Mouse (Mus musculus) brain, adult 2 months (tissue): Measurements from ENCODE around the gene Gm20458.

Experiments
- DNase-seq: peaks from one replicate; pipeline ENCODE4 v3.0.0; 2011; ENCODE audit warnings: low read depth, low spot score

Gene Gm20458

DNA sequence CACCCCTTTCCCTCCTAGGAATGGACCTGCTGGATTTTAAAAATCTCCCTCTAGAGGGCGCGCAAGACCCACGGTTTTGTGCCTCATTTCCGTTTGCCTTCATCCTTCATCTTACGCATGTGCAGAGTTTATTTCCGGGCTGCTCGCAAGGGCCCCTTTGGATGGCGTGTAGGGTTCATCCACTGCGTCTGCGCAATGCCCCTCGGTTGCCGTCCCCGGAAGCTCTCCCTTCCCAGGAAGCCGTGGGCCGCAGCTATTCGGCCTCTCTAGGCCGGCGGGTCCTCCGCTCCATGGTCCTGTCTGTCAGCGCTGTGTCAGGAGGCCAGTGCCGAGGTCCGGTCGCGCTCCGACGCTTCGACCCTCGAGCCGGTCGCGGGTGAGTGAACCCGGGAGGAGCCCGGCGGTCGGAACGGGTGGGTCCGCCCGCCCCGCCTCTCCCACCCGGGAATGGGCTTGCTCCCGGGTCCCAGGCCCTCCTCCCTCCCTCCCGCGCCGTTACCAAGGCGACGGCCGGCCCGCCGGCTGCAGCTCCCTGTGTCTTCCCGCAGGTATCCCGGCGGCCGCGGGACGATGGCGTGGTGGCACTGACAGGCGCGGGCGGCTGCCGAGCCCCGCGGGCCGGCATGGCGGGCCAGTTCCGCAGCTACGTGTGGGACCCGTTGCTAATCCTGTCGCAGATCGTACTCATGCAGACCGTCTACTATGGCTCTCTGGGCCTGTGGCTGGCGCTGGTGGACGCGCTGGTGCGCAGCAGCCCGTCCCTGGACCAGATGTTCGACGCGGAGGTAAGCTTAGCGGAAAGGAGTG lies at the start of gene Gm20458:
Gene Gm20458 (plus strand): TSS at position 223 of the 807 bp plus-strand sequence.
- peak; percentile 100 for DNase-seq

DNA sequence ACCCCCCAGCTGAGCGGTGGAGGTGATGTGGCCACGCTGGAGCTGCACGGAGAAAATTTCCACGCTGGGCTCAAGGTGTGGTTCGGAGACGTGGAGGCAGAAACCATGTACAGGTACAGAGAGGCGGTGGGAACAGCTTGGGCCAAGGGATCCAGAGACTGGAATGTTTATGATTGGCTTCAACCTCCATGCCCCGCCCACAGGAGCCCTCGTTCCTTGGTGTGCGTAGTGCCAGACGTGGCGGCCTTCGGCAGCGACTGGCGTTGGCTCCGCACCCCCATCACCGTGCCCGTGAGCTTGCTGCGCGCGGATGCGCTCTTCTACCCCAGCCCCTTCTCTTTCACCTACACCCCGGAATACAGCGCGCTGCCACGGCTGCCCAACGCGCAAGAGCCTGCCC lies 46.6 kb upstream of the Gm20458 start:
- no peak for DNase-seq

GRCm38 (mm10) chr2:164414581-164414980 lies 46.2 kb upstream of the Gm20458 start:
- DNase-seq = no peak

- peak; percentile 71 for DNase-seq
These were observed 43.6 kb upstream of the Gm20458 start for GRCm38 (mm10) chr2:164417198-164417597.

DNA sequence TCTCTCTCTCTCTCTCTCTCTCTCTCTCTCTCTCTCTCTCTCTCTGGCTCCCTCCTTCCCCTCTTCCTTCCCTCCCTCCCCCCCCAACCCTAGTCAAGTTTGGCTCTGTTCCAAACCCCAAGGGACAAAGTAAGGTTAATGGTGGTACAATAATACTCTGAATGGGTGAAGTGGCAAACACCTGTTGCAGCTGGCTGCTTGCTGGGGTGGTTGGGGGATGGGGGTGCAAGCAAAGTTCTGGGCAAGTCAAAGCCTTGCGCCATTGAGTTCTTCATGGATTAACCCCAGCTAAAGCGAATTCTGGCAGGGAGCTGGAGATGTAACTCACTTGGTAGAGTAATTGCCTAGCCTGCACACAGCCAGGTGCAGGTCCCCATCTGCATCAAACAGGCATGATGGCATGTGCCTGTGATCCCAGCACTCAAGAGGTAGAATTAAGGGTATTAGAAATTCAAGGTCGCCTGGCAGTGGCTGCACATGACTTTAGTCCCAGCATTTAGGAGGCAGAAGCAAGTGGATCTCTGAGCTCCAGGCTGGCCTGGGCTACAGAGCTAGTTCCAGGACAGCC lies 42.4 kb upstream of the Gm20458 start:
- DNase-seq = no peak

GRCm38 (mm10) chr2:164419489-164419888 lies 41.3 kb upstream of the Gm20458 start:
- DNase-seq = no peak

DNA sequence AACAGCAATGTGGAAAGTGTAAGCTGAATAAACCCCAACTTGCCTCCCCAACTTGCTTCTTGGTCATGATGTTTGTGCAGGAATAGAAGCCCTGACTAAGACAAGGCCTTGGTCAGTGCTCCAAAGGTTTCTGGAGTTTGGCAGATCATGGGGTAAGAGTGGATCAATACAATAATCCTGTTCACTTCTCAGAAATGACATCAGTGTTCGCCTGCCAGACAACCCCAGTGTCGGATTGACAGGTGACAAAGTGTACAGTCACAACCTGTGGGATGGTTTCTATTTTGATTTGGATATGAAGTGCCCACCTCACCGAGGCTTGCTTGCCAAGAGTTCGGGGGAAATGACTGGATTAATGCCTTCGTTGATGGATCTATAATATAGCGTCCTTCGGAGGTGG lies 39.5 kb upstream of the Gm20458 start:
- DNase-seq = no peak

DNA sequence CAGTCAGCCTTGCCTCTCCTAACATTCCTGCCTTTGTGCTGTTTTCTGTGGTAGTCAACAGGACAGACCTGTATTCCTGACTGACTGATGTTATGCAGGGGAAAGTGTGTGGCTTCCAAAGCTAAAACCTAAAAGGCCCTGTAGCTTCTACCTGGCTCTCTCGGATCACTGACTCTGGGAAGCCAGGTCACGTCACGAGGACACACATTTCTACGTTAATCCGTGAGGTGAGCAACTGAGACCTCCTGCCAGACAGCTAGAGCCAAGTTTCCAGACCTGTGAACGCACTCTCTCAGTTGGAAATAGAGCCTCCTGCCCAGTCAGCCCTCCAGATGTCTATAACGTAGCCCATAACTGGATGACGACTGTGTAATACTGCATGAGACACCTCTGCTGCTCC lies 38.8 kb upstream of the Gm20458 start:
- DNase-seq = no peak

DNA sequence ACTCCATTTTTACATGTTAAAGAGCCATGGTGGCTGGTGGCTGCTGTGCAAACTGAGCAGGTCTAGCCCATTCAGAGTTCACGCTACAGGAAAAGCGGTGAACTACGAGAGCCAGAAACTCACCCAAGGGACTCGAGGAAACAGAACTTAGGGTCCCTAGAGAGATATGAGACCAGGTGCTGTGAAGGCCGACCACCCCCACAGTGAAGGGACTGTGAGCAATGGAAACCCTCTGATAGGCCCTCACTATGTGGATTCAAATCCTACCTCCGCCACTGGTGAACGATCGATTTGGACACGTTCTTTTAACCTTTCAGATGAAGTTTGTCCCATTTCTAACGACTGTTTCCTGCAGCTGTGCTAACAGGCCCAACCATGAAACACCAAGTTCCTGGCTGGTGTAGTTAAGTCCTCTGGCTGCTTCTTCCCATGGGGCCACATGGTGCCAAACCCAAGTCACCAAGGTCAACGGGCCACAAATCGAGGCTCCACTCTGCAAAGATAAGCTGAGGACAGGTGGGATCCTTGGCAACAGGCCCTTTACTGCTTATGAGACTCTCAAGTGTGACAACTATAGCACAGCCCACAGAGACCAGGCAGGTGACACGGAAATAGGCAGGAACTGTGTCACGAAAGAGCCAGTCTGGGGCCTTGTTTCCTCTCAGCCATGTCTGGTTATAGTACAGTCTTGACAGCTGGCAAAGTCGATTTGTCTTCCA lies 37.9 kb upstream of the Gm20458 start:
- no peak for DNase-seq

DNA sequence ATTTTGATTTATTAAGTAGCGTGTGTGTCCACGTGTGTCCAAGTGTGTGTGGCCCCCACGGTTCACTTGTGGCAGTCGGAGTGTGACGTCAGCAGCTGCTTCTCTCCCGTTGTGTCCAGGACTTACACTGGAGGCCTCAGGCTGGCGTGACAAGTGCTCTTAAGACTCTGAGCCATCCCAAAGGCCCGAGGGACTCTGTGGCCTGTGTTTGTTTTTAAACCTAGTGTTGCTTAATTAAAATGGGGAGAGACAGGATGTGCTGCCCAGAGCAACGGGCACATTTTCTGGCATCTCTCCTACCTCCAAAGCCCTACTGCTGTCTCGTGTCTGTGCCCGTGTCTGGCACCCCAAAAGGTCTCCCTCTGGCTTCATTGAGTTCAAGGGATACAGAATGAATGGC lies 37.3 kb upstream of the Gm20458 start:
- no peak for DNase-seq

DNA sequence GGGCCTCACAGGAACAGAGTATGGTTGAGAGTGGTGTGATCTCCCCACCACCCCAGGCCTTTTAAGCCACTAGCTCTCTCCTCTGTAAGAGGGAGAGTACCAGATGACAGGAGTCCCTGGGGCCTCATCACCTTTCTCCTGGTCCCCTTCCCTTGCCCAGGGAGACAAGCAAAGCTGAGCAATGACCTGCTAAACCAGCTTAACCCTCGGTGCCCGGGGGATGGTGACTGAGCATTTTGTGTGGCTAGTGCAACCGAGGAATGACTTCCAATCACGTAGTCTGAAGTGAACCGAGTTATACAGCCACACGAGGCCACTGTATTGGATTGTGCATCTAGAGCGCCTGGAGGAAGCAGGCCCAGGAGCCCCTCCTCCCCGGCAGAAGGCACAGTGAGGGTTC lies 36.4 kb upstream of the Gm20458 start:
- DNase-seq = no peak

DNA sequence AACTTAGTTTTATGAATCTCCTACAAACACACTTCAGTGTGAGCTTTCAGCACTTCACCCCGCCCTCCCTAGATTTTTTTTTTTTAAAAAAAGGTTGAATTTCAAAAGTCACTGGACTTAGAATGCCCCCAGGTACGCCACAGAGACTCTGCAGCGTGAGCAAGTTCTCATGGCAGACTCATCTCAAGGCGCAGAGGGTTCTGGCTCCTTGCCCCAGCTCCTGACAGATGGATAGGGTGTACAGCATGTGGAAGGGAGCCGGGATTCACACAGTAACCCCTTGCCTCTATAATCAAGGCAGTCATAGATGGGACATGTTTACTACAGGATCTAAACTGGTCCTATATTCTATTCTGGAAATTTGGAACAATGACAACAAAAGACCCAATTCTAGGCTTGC lies 35.4 kb upstream of the Gm20458 start:
- DNase-seq = peak; percentile 48

DNA sequence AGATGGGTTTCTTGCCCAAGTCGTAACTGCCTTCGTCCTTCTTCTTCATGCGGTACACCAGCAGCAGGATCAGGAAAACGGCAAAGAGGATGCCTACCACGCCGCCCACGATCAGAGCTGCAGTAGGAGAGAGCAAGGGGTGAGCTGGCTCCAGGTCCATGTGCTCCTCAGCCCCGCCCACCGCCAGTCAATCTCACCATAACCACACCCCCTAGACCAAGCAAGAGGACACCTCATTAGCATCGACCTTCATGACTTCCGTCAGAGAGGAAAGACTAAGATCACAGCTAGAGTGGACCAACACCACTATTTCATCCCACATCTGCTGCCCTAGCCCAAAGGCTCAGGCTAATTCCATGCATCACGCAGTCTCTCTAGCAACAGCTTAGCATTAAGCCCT lies 34.6 kb upstream of the Gm20458 start:
- no peak for DNase-seq

GRCm38 (mm10) chr2:164426952-164427351 lies 33.8 kb upstream of the Gm20458 start:
- DNase-seq = no peak

- DNase-seq = no peak
These were observed 32.3 kb upstream of the Gm20458 start for GRCm38 (mm10) chr2:164428451-164428850.

DNA sequence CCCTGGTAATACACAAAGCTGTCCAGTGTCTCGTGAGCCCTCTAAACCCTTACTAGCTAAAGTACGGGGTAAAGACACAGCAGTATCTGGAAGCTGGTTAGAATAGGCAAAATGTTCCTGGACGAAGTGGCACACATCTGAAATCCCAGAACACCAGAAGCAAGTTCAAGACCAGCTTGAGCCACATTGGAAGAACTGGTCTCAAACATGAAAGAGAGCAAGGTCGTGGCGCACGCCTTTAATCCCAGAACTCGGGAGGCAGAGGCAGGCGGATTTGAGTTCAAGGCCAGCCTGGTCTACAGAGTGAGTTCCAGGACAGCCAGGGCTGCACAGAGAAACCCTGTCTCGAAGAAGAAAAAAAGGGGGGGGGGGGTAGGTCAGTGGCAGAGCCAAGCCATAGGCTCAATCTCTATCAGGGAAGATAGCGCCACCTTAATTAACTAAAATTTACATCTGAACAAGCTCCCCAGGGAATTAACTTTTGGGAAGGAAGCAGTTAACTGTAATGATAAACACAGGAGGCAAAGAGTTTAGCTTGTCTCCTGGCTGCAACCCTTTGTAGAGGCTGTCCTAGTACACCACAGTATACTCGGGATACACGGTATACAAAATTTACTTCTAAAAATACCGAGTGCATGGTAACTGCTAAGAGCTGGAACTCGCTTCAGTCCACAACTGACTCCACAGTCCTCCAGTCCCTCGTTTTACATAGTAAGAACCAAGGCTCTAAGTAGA lies 30.7 kb upstream of the Gm20458 start:
- DNase-seq = no peak

GRCm38 (mm10) chr2:164430697-164431096 lies 30.1 kb upstream of the Gm20458 start:
- DNase-seq = no peak

- no peak for DNase-seq
These were observed 28.9 kb upstream of the Gm20458 start for GRCm38 (mm10) chr2:164431676-164432465.

- no peak for DNase-seq
These were observed 28.1 kb upstream of the Gm20458 start for GRCm38 (mm10) chr2:164432541-164433191.

- DNase-seq = no peak
These were observed 27.4 kb upstream of the Gm20458 start for GRCm38 (mm10) chr2:164433278-164433895.
